Mouse (Mus musculus) splenic B cell, adult 2 months (primary cell): ENCODE measurements around the gene Pjvk.

Experiments
- DNase-seq: peaks from one replicate; pipeline ENCODE4 v3.0.0-alpha.2; 2011; ENCODE audit warnings: low read depth, low spot score
- H3K27me3 ChIP-seq: 2 replicates; pipeline ENCODE4 v1.6.1; 2012; ENCODE audit warnings: mild to moderate bottlenecking, low read length, moderate library complexity, mixed read lengths; ENCODE audit not compliant: control insufficient read depth, poor library complexity, insufficient read depth, severe bottlenecking
- H3K36me3 ChIP-seq: 2 replicates; pipeline ENCODE4 v1.6.1; 2012; ENCODE audit warnings: mild to moderate bottlenecking, low read length, moderate library complexity, mixed read lengths; ENCODE audit not compliant: control insufficient read depth, poor library complexity, insufficient read depth, severe bottlenecking

Gene Pjvk

DNA sequence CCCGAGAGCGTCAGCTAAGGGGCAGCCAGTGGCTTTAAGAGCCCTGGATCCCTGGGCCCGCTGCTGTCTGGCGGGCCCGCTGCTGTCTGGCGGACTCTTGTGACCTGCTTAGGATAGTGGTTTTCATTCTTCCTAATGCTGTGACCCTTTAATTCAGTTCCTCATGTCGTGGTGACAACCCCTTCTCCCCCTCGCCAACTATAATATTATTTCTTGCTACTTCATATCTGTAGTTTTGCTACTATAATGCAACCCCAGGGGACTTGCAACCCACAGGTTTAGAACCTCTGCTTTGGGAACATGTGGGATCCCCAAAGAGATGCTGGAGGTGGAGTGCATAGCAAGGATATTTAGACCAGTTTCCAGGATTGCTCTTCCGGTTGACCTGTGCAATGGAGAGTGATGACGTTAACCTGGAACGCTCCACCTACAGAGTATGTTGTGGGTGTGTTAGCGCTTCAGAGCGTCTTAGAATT lies 428 bp downstream of the Pjvk start:
- H3K36me3 ChIP-seq, result no peaks in the 10 kb centered on the region
- no peak for DNase-seq
- H3K27me3 ChIP-seq, result no peaks in the 10 kb centered on the region

- DNase-seq, result no peak
Observed at GRCm38 (mm10) chr2:76653070-76653469, 4.8 kb downstream of the Pjvk start.

DNA sequence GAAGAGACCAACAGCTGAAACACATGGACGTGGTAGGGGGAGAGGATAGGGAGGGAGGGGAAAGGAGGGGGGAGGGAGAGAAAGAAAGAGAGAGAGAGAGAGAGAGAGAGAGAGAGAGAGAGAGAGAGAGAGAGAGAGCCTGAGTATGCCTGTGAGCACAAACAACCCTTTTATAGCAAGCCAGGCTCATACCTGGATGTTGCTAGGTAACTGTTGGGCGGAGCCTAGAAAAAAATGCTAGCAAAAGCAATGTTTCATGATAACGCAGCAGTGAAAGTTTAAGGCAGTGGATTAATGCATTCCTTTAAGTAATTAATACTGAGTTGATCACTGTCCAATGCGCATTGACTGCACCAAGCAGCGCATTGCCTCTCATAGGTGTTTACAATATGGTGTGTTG lies 6.4 kb downstream of the Pjvk start:
- DNase-seq, result no peak
- H3K36me3 ChIP-seq, result no peaks in the 10 kb centered on the region
- no peaks in the 10 kb centered on the region for H3K27me3 ChIP-seq

More at GRCm38 (mm10) chr2:76653070-76653469, 4.8 kb downstream of the Pjvk start:
- Histone ChIP-seq H3K27me3 (no peaks in the 10 kb centered on the region), H3K36me3 (no peaks in the 10 kb centered on the region)

GRCm38 (mm10) chr2:76655444-76655843 lies 7.2 kb downstream of the Pjvk start:
- Histone ChIP-seq H3K36me3 (no peaks in the 10 kb centered on the region), H3K27me3 (no peaks in the 10 kb centered on the region)
- DNase-seq, result no peak

DNA sequence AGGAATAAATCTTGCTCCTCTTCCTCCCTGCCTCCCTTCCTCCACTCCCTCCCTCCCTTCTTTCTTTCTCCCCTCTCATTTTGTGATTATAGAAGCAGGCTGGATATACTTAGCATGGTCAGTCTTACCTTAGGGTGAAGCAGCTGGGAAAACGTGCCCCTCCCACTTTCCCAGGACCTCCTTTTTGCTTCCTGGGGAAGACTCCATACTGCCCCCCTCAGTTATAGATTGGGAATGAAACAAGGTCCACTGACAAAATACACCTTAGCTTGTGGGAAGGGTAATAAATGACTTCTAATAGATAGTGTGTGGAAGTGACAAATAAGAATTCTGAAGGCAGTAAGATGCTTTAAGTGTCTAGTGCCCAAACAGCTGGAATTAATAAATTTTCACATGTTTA lies 7.7 kb downstream of the Pjvk start:
- peak; percentile 4 for DNase-seq

GRCm38 (mm10) chr2:76658551-76658950 lies 10.3 kb downstream of the Pjvk start:
- H3K36me3 ChIP-seq, result no peaks in the 10 kb centered on the region
- DNase-seq, result no peak

More for the DNA sequence above, 7.7 kb downstream of the Pjvk start:
- no peaks in the 10 kb centered on the region for H3K36me3 ChIP-seq
- no peaks in the 10 kb centered on the region for H3K27me3 ChIP-seq

DNA sequence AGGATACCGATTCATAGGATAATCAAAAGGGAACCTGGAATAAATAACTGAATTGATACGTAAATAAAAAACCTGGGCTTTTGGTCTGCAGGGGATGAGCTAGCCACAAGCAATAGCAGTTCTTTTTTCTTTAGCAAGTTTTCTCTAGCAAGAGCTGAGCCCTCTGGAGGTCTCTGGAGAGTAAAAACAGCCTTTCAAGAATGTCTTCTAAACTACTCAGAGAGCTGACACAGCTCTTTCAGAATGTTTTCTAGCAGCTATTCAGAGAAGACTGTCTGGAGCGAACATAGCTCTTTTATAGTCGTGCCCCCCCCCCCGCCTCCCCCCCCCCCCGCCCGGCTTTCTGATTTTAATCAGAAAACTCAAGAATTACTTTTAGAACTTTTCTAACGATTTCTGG lies 11.1 kb downstream of the Pjvk start:
- Histone ChIP-seq H3K27me3 (no peaks in the 10 kb centered on the region), H3K36me3 (no peaks in the 10 kb centered on the region)
- DNase-seq, result no peak

More at GRCm38 (mm10) chr2:76658551-76658950, 10.3 kb downstream of the Pjvk start:
- no peaks in the 10 kb centered on the region for H3K27me3 ChIP-seq

DNA sequence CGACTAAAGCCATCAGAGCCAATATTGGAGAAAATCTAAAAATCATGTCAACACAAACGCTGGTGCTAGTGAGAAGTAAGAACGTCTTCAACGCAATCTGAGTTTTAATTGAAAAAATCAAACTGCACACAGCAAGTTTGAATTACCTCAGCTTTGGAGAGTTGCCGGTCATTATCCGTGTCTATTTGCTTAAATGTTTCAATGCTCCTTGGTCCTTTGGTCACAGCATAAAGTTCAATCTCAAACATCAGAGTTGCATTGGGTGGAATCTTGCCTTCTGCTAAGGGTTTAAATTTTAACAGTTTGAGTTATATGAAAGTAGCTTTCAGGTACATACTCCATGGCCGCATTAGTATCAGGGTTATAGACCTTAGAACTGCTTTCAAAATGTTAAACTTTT lies 17.3 kb downstream of the Pjvk start:
- DNase-seq, result no peak
- H3K27me3 ChIP-seq, result no peaks in the 10 kb centered on the region
- no peaks in the 10 kb centered on the region for H3K36me3 ChIP-seq

GRCm38 (mm10) chr2:76667200-76667599 lies 18.9 kb downstream of the Pjvk start:
- DNase-seq, result no peak
- Histone ChIP-seq H3K27me3 (no peaks in the 10 kb centered on the region), H3K36me3 (no peaks in the 10 kb centered on the region)

DNA sequence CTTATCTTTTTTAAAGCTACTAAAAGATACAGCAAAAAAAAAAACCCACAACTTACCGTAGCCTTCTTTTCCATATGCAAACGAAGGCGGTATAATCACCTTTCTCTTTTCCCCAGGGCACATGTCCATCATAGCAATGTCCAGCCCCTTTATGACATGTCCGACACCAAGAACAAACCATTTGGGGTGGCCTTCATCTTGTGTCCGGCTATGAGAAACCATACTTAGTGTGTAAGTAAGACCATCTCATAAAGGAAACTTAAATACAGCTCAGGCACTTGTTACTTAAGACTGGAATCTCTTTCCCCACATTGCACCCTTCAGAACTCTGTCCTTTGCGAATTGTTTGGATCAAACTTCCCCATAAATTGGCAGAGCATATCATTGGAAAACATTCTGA lies 23.4 kb downstream of the Pjvk start:
- H3K27me3 ChIP-seq, result no peaks in the 10 kb centered on the region
- no peak for DNase-seq
- H3K36me3 ChIP-seq, result no peaks in the 10 kb centered on the region

- no peak for DNase-seq
- no peaks in the 10 kb centered on the region for H3K27me3 ChIP-seq
Observed at GRCm38 (mm10) chr2:76672134-76672745, 24.0 kb downstream of the Pjvk start.

GRCm38 (mm10) chr2:76672966-76673392 lies 24.7 kb downstream of the Pjvk start, which contains the start of gene Fkbp7:
Fkbp7 (minus strand) TSS chr2:76673116.
- no peaks in the 10 kb centered on the region for H3K36me3 ChIP-seq
- H3K27me3 ChIP-seq, result no peaks in the 10 kb centered on the region
- DNase-seq, result peak; percentile 95

More at GRCm38 (mm10) chr2:76672134-76672745, 24.0 kb downstream of the Pjvk start:
- no peaks in the 10 kb centered on the region for H3K36me3 ChIP-seq

DNA sequence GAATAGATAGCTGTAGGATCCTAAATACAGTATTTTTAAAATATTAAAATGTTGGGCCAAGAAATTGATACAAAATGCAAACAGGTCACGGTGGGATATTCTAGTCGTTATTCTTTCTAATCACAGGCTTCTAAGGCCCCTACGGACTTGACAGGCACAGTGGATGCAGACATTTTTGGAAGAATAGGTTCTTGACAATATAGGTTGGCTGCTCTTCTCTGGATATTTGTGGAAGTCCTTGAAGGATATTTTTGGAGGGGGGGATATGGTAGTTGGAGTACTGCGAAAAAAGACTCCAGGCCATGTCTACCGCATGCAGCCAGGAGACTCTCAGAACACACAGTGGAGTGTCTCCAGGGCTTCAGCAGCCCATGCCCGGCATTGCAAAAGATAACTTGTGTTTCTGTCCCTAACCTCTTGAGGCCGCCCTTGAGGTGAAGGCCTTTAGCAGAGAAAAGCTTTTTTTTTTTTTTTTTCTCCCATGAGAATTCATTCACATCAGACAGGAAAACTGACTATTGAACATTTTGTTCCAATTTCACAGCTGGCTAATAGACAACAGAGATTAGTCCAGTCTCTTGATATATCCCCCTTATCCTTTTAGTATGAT lies 25.3 kb downstream of the Pjvk start:
- peak; percentile 79 for DNase-seq
- Histone ChIP-seq H3K36me3 (no peaks in the 10 kb centered on the region), H3K27me3 (no peaks in the 10 kb centered on the region)

DNA sequence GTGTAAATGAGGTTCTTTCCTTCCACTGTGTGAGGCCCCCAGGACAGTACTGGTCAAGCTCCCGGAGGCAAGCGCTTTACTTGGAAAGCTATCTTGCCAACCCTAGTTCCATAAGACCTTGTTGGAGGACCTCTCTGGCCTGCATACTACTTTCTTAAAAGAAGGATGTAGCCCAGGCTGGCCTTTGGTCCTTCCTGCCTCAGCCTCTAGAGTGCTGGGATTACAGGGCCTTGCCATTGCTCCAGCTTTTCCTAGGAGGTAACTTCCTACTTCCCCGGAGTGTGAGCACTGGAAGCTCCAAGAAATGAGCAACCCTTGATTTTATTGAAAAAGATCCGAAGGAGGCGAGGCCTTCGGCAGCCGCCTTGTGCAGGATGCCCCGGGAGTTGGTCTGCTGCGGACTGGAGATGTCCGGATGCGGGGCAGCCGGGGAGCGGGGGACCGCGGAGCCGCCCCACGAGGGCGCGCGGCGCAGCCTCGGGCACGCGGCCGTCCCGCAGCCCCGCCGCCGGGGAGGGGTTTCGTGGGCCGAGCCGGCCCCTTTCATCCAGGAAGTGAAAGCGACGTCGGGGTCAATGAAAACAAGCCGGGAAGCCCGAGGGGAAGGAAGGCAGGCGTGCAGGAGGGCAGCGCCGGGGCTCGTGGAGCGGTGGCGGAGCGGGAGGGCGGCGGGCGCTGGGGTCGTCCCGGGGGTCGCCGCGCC lies 26.6 kb downstream of the Pjvk start, which contains the start of gene Plekha3:
TSS of gene Plekha3 (plus strand) at position 557 of the 703 bp plus-strand sequence.
- Histone ChIP-seq H3K27me3 (no peaks in the 10 kb centered on the region), H3K36me3 (no peaks in the 10 kb centered on the region)
- DNase-seq, result peak; percentile 76

GRCm38 (mm10) chr2:76675451-76675850 lies 27.2 kb downstream of the Pjvk start:
- DNase-seq, result peak; percentile 26
- Histone ChIP-seq H3K27me3 (no peaks in the 10 kb centered on the region), H3K36me3 (no peaks in the 10 kb centered on the region)
